Mouse (Mus musculus): ENCODE results near the gene Tango6. TPM values are rescaled to one million over a fixed set of nuclear protein-coding genes. Genes with fewer than 3 reads are reported as not detected.

The Tango6 gene
- polyA plus RNA-seq, 1 experiment from 2014 or later, result 6.7 TPM

Other genes with a start within 250 kb of the Tango6 start
- gene 6030452D12Rik, start 182.5 kb upstream of the Tango6 start, polyA plus RNA-seq (2015; fragmentation: Nextera tagmentation; extraction: Ambion mirVana), result not detected in 2 replicates
- 17.1 and 21.9 TPM in 2 replicates for gene Cdh3, start 172.2 kb upstream of the Tango6 start, polyA plus RNA-seq (2015; fragmentation: Nextera tagmentation; extraction: Ambion mirVana)
- gene Gm10073, start 109.6 kb upstream of the Tango6 start, polyA plus RNA-seq (2015; fragmentation: Nextera tagmentation; extraction: Ambion mirVana), result 6.5 and 8.6 TPM in 2 replicates
- 3.6 and 17.4 TPM in 2 replicates for gene Cdh1, start 79.7 kb upstream of the Tango6 start, polyA plus RNA-seq (2015; fragmentation: Nextera tagmentation; extraction: Ambion mirVana)
- gene Has3, start 187.2 kb downstream of the Tango6 start, polyA plus RNA-seq (2015; fragmentation: Nextera tagmentation; extraction: Ambion mirVana), result 0.14 and 0.27 TPM in 2 replicates
- 36.4 and 43.1 TPM in 2 replicates for gene Utp4, start 210.6 kb downstream of the Tango6 start, polyA plus RNA-seq (2015; fragmentation: Nextera tagmentation; extraction: Ambion mirVana)

All from heart, embryonic 15.5 days (tissue).